Mouse (Mus musculus): Measurements from ENCODE around the gene Tcf20. TPM values are rescaled to one million over a fixed set of nuclear protein-coding genes. Genes with fewer than 3 reads are reported as not detected.

Tcf20 gene
- polyA plus RNA-seq, 1 experiment from 2014 or later = 6.9 TPM

- DNase-seq (ENCODE audit: low spot score) = peak; percentile 70
Observed at GRCm38 (mm10) chr15:82924679-82925425, 62.8 kb downstream of the Tcf20 start.

DNA sequence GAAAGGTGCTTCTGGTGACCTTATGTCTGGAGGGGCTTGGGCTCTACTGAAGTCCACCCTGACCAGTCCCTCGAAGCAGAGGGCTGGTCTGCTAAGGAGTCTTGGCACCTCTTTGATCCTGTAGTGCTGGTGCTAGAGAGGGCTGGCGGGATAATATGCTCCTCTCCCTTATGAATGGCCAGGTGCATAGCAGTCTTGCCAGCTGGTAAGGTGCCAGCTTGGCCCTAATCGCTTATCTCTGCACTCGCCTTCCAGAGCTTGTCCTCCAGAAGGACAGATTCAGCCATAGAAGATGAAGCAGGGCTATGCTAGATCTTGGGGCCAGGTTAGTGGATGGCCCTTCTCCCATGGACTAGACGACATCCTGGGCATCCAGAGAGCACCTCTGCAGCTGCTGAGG lies 64.1 kb downstream of the Tcf20 start:
- peaks cover 82% of the 10 kb centered on the region for H3K4me1 ChIP-seq (replicated peaks)
- WGBS = 70% methylated on average over 5 of the region's 5 CpGs
- DNase-seq (ENCODE audit: low spot score) = no peak
- no peak overlapping the region for H3K4me3 ChIP-seq
- no peaks in the 10 kb centered on the region for H3K36me3 ChIP-seq
- no peaks in the 10 kb centered on the region for H3K9me3 ChIP-seq
- 0 out of 2 replicates have a peak overlapping the region, but pooled peaks have one; percentile 24 for H3K27ac ChIP-seq
- peaks cover 96% of the 10 kb centered on the region for H3K27me3 ChIP-seq (ENCODE audit: insufficient read depth, poor library complexity, severe bottlenecking)

More at GRCm38 (mm10) chr15:82924679-82925425, 62.8 kb downstream of the Tcf20 start:
- Histone ChIP-seq H3K4me3 (peak overlapping the region; percentile 22), H3K36me3 (no peaks in the 10 kb centered on the region), H3K4me1 (replicated peaks) (peaks cover 95% of the 10 kb centered on the region), H3K9me3 (no peaks in the 10 kb centered on the region), H3K27ac (peak overlapping the region; percentile 62), H3K27me3 (ENCODE audit: insufficient read depth, poor library complexity, severe bottlenecking) (peaks cover 96% of the 10 kb centered on the region)
- WGBS = 0% methylated on average over 10 of the region's 11 CpGs

DNA sequence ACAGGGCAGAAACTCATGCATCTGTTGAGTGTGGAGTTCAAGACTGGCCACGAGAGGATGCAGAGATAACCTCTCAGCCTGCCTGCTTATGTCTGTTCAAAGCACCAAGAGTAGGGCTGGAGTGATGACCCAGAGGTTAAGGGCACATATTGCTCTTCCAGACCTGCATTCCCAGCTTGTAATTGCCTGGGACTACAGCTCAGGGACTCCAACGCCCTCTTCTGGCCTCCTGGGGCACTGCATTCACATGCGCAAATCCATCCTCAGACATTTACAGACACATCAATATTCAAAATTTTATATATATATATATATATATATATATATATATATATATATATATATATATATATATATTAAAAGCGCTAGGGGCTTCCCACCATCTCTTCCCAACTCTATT lies 64.9 kb downstream of the Tcf20 start:
- no peaks in the 10 kb centered on the region for H3K36me3 ChIP-seq
- 61% methylated on average over 4 of the region's 4 CpGs for WGBS
- DNase-seq (ENCODE audit: low spot score) = no peak
- H3K9me3 ChIP-seq = no peaks in the 10 kb centered on the region
- H3K27ac ChIP-seq = no peak overlapping the region
- H3K4me1 ChIP-seq (replicated peaks) = peaks cover 82% of the 10 kb centered on the region
- no peak overlapping the region for H3K4me3 ChIP-seq
- H3K27me3 ChIP-seq (ENCODE audit: insufficient read depth, poor library complexity, severe bottlenecking) = peaks cover 96% of the 10 kb centered on the region

- 61% methylated on average over 12 of the region's 12 CpGs for WGBS
- no peaks in the 10 kb centered on the region for H3K36me3 ChIP-seq
- DNase-seq (ENCODE audit: low spot score) = no peak
- H3K27me3 ChIP-seq (ENCODE audit: insufficient read depth, poor library complexity, severe bottlenecking) = peaks cover 96% of the 10 kb centered on the region
- H3K4me1 ChIP-seq (replicated peaks) = peaks cover 82% of the 10 kb centered on the region
- no peak overlapping the region for H3K27ac ChIP-seq
- H3K4me3 ChIP-seq = no peak overlapping the region
- H3K9me3 ChIP-seq = no peaks in the 10 kb centered on the region
Observed at GRCm38 (mm10) chr15:82922052-82922451, 65.6 kb downstream of the Tcf20 start.

DNA sequence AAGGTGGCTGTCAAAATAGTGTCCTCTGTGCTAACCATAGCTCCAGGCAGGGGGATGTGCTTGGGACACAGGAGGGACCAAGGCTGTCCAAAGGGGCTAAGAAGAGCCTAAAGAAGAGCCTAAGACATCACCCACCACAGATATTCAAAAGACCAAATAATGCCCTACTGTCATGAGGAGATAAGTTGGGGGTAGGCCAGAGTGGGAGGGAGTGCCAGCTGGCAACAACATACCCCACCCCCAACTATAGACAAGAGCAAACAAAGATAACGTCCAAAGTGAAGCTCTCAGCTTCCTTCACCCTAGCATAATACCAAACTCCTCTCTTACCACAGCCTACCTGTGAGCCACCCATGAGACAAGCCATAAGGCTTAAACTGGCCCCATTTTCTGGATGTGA lies 66.1 kb downstream of the Tcf20 start:
- no peaks in the 10 kb centered on the region for H3K9me3 ChIP-seq
- WGBS = 56% methylated on average over 1 of the region's 1 CpGs
- peak overlapping the region; percentile 30; the same call in 1 of the 2 replicates for H3K27ac ChIP-seq
- peaks cover 96% of the 10 kb centered on the region for H3K27me3 ChIP-seq (ENCODE audit: insufficient read depth, poor library complexity, severe bottlenecking)
- H3K4me3 ChIP-seq = no peak overlapping the region
- peaks cover 78% of the 10 kb centered on the region for H3K4me1 ChIP-seq (replicated peaks)
- no peak for DNase-seq (ENCODE audit: low spot score)
- no peaks in the 10 kb centered on the region for H3K36me3 ChIP-seq

DNA sequence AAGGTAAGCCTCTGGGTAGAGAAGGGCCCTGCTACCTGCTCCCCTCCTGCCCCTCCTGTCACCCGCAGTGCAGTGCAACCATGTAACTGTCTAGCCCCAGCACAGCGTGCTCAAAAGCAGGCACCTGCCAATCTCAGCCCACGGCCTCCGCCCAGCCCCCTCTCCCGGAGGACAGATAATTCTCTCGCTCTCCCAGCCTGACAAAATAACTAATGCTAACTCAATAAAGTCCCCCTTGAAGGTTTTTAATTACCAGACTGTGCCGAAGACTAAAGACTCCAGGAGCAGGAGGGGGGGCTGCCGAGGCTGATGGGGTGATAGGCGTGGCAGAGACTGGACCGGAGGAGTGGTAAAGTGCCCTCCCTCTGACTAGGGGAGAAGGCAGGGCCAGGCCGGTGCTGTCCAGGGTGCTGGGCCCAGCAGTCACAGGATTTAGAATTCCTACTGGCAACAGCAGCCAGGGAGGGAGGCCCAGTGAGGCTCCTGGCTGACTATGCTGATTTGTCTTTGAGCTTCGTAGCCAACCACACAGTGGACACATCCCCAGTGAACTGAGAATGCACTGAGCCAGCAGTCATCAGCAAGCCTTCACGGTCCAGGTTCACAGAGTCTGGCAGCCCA lies 66.7 kb downstream of the Tcf20 start:
- Histone ChIP-seq H3K4me1 (replicated peaks) (peaks cover 73% of the 10 kb centered on the region), H3K4me3 (peak overlapping the region; percentile 26; the same call in 1 of the 2 replicates), H3K9me3 (no peaks in the 10 kb centered on the region), H3K36me3 (no peaks in the 10 kb centered on the region), H3K27me3 (ENCODE audit: insufficient read depth, poor library complexity, severe bottlenecking) (peaks cover 96% of the 10 kb centered on the region), H3K27ac (peak overlapping the region; percentile 30; the same call in 1 of the 2 replicates)
- DNase-seq (ENCODE audit: low spot score) = peak; percentile 67
- WGBS = 7% methylated on average over 13 of the region's 13 CpGs

- no peaks in the 10 kb centered on the region for H3K9me3 ChIP-seq
- H3K36me3 ChIP-seq = no peaks in the 10 kb centered on the region
- peaks cover 52% of the 10 kb centered on the region for H3K4me1 ChIP-seq (replicated peaks)
- no peak overlapping the region for H3K4me3 ChIP-seq
- WGBS = 73% methylated on average over 3 of the region's 3 CpGs
- H3K27me3 ChIP-seq (ENCODE audit: insufficient read depth, poor library complexity, severe bottlenecking) = peaks cover 95% of the 10 kb centered on the region
- H3K27ac ChIP-seq = no peak overlapping the region
- no peak for DNase-seq (ENCODE audit: low spot score)
Observed at GRCm38 (mm10) chr15:82917965-82918364, 69.7 kb downstream of the Tcf20 start.

GRCm38 (mm10) chr15:82917207-82917844 lies 70.3 kb downstream of the Tcf20 start:
- Histone ChIP-seq H3K4me3 (no peak overlapping the region), H3K27ac (peak overlapping the region; percentile 24; the same call in 1 of the 2 replicates), H3K36me3 (no peaks in the 10 kb centered on the region), H3K27me3 (ENCODE audit: insufficient read depth, poor library complexity, severe bottlenecking) (peaks cover 97% of the 10 kb centered on the region), H3K4me1 (replicated peaks) (peaks cover 54% of the 10 kb centered on the region), H3K9me3 (no peaks in the 10 kb centered on the region)
- DNase-seq (ENCODE audit: low spot score) = no peak
- WGBS = 55% methylated on average over 28 of the region's 28 CpGs

GRCm38 (mm10) chr15:82914455-82914854 lies 73.2 kb downstream of the Tcf20 start:
- no peak overlapping the region for H3K4me3 ChIP-seq
- no peaks in the 10 kb centered on the region for H3K9me3 ChIP-seq
- no peaks in the 10 kb centered on the region for H3K36me3 ChIP-seq
- H3K27ac ChIP-seq = no peak overlapping the region
- DNase-seq (ENCODE audit: low spot score) = no peak
- WGBS = 82% methylated on average over 3 of the region's 3 CpGs
- H3K4me1 ChIP-seq (replicated peaks) = peaks cover 60% of the 10 kb centered on the region
- H3K27me3 ChIP-seq (ENCODE audit: insufficient read depth, poor library complexity, severe bottlenecking) = peaks cover 98% of the 10 kb centered on the region

GRCm38 (mm10) chr15:82911965-82912337 lies 75.7 kb downstream of the Tcf20 start:
- DNase-seq (ENCODE audit: low spot score) = no peak
- Histone ChIP-seq H3K4me3 (peak overlapping the region; percentile 53), H3K27ac (peak overlapping the region; percentile 88), H3K27me3 (ENCODE audit: insufficient read depth, poor library complexity, severe bottlenecking) (peaks cover 98% of the 10 kb centered on the region), H3K36me3 (no peaks in the 10 kb centered on the region), H3K9me3 (no peaks in the 10 kb centered on the region), H3K4me1 (replicated peaks) (peaks cover 57% of the 10 kb centered on the region)
- 4% methylated on average over 13 of the region's 13 CpGs for WGBS

- H3K27ac ChIP-seq = peak overlapping the region; percentile 88
- peaks cover 98% of the 10 kb centered on the region for H3K27me3 ChIP-seq (ENCODE audit: insufficient read depth, poor library complexity, severe bottlenecking)
- H3K4me3 ChIP-seq = peak overlapping the region; percentile 53
- peaks cover 64% of the 10 kb centered on the region for H3K4me1 ChIP-seq (replicated peaks)
- peak; percentile 83 for DNase-seq (ENCODE audit: low spot score)
- H3K9me3 ChIP-seq = no peaks in the 10 kb centered on the region
- no peaks in the 10 kb centered on the region for H3K36me3 ChIP-seq
- WGBS = 3% methylated on average over 44 of the region's 44 CpGs
Observed at GRCm38 (mm10) chr15:82911001-82911964, 76.4 kb downstream of the Tcf20 start.

DNA sequence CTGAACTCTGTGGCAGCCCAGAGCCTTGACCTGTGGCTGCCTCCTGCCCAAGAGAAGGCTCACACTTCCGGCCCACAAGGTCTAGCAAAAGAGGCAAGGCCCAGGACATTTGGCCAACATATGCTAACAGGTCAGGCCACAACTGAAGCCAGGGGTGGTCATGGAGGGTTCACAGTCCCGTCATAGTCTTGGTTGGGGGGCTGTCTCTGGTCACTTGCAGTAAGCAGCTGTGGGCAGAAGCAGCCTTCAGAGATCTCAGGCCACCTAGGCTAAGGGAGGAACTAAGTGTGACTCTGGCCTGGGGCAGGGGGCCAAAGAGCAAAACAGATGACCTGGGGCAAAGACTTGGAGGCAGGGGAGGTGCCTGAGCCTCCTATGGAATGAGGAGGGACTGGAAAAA lies 77.1 kb downstream of the Tcf20 start:
- Histone ChIP-seq H3K27me3 (ENCODE audit: insufficient read depth, poor library complexity, severe bottlenecking) (peaks cover 98% of the 10 kb centered on the region), H3K36me3 (no peaks in the 10 kb centered on the region), H3K4me1 (replicated peaks) (peaks cover 71% of the 10 kb centered on the region), H3K27ac (peak overlapping the region; percentile 88), H3K4me3 (no peak overlapping the region), H3K9me3 (no peaks in the 10 kb centered on the region)
- WGBS = 45% methylated on average over 2 of the region's 2 CpGs
- peak; percentile 4 for DNase-seq (ENCODE audit: low spot score)

All from hindbrain, embryonic 10.5 days (tissue).